Mouse (Mus musculus) CH12.LX (cell line): Measurements from ENCODE around the gene Cblc. TPM values are rescaled to one million over a fixed set of nuclear protein-coding genes. Genes with fewer than 3 reads are reported as not detected.

Source experiments
- DNase-seq: peaks from one replicate; pipeline ENCODE4 v3.0.0-alpha.2; 2013; ENCODE audit errors: extremely low read depth
- H3K27ac ChIP-seq: 2 replicates; pipeline ENCODE4 v1.5.1; 2012; ENCODE audit warnings: low read depth, mild to moderate bottlenecking, control low read depth, moderate library complexity; ENCODE audit not compliant: insufficient read depth
- H3K27me3 ChIP-seq: replicated peaks from 2 replicates; pipeline ENCODE3; 2012; ENCODE audit warnings: inconsistent platforms
- H3K36me3 ChIP-seq, 2 experiments: replicated peaks in 1 of 2; 2 replicates each; pipeline versions ENCODE3 to v1.6.1; 2012; ENCODE audit warnings: inconsistent platforms in 1 of 2, low read length in 1 of 2, mild to moderate bottlenecking in 1 of 2, mixed read lengths in 1 of 2, moderate library complexity in 1 of 2; ENCODE audit not compliant: control insufficient read depth in 1 of 2, insufficient read depth in 1 of 2
- H3K4me1 ChIP-seq, 2 experiments: 2 replicates each; pipeline ENCODE4 v1.6.1; 2012; ENCODE audit warnings: inconsistent platforms in 1 of 2, moderate library complexity in 1 of 2; ENCODE audit not compliant: insufficient read depth in 2 of 2, control insufficient read depth in 1 of 2
- H3K4me2 ChIP-seq: 2 replicates; pipeline ENCODE4 v1.6.1; 2012; ENCODE audit warnings: low read depth, mild to moderate bottlenecking, control low read depth; ENCODE audit not compliant: poor library complexity, insufficient read depth, severe bottlenecking
- H3K4me3 ChIP-seq, 3 experiments: fragments of 150-350 bp in 1 of 3; sonication (generic) in 1 of 3; replicated peaks in 1 of 3; 2 replicates each; pipeline versions ENCODE3 to v1.5.1; 2011 to 2012; ENCODE audit warnings: low read depth in 2 of 3, low read length in 2 of 3, mild to moderate bottlenecking in 2 of 3, moderate library complexity in 2 of 3, control low read depth in 1 of 3, improper control_type of control experiment in 1 of 3, inconsistent platforms in 1 of 3, mixed read lengths in 1 of 3; ENCODE audit not compliant: poor library complexity in 1 of 3
- H3K79me2 ChIP-seq: replicated peaks from 2 replicates; pipeline ENCODE4 v1.6.1; 2012; ENCODE audit warnings: mild to moderate bottlenecking, moderate library complexity; ENCODE audit not compliant: control insufficient read depth, poor library complexity, insufficient read depth, severe bottlenecking; ENCODE audit errors: extremely low read depth
- H3K9ac ChIP-seq: 2 replicates; pipeline ENCODE4 v1.6.1; 2012; ENCODE audit warnings: low read depth, mild to moderate bottlenecking, control low read depth, moderate library complexity; ENCODE audit not compliant: insufficient read depth
- H3K9me3 ChIP-seq: replicated peaks from 2 replicates; pipeline ENCODE3; 2012; ENCODE audit warnings: low read length, inconsistent platforms, mixed read lengths
- BHLHE40 ChIP-seq: IDR thresholded peaks from 2 replicates; pipeline ENCODE4 v1.6.1; 2011; ENCODE audit warnings: mild to moderate bottlenecking, low read depth, low read length, improper control_type of control experiment
- CHD1 ChIP-seq: IDR thresholded peaks from 2 replicates; pipeline ENCODE4 v1.6.1; 2012; ENCODE audit warnings: low read depth, low read length, improper control_type of control experiment, inconsistent platforms
- CTCF ChIP-seq, 2 experiments: IDR thresholded peaks in 1 of 2; conservative IDR thresholded peaks in 1 of 2; 2 replicates each; pipeline ENCODE4 v1.5.1; 2011 to 2012; ENCODE audit warnings: low read depth in 2 of 2, low read length in 2 of 2, improper control_type of control experiment in 1 of 2, inconsistent platforms in 1 of 2, mild to moderate bottlenecking in 1 of 2, moderate library complexity in 1 of 2
- ETS1 ChIP-seq: conservative IDR thresholded peaks from 2 replicates; pipeline ENCODE4 v1.6.1; 2012; ENCODE audit warnings: low read depth, mild to moderate bottlenecking, inconsistent platforms, low read length, improper control_type of control experiment, moderate library complexity
- IRF4 ChIP-seq: IDR thresholded peaks from 2 replicates; pipeline ENCODE4 v1.6.1; 2014; ENCODE audit warnings: low read depth, mild to moderate bottlenecking, inconsistent platforms, low read length, improper control_type of control experiment
- JUND ChIP-seq: conservative IDR thresholded peaks from 2 replicates; pipeline ENCODE4 v1.6.1; 2011; ENCODE audit warnings: low read depth, low read length, improper control_type of control experiment
- KAT2A ChIP-seq: IDR thresholded peaks from 2 replicates; pipeline ENCODE4 v1.6.1; 2012; ENCODE audit warnings: low read length, improper control_type of control experiment, inconsistent platforms; ENCODE audit not compliant: insufficient replicate concordance
- MAX ChIP-seq: IDR thresholded peaks from 2 replicates; pipeline ENCODE4 v1.6.1; 2011; ENCODE audit warnings: low read length, improper control_type of control experiment
- MAZ ChIP-seq: IDR thresholded peaks from 2 replicates; pipeline ENCODE4 v1.6.1; 2012; ENCODE audit warnings: low read depth, mild to moderate bottlenecking, inconsistent platforms, low read length, improper control_type of control experiment, moderate library complexity
- MEF2A ChIP-seq: IDR thresholded peaks from 2 replicates; pipeline ENCODE4 v1.6.1; 2014; ENCODE audit warnings: low read depth, mild to moderate bottlenecking, inconsistent platforms, low read length, improper control_type of control experiment, borderline replicate concordance
- NRF1 ChIP-seq: IDR thresholded peaks from 2 replicates; pipeline ENCODE4 v1.6.1; 2014; ENCODE audit warnings: low read depth, mild to moderate bottlenecking, inconsistent platforms, low read length, improper control_type of control experiment, moderate library complexity
- POLR2A ChIP-seq: IDR thresholded peaks from 2 replicates; pipeline ENCODE4 v1.6.1; 2011; ENCODE audit warnings: low read depth, mild to moderate bottlenecking, improper control_type of control experiment, low read length
- SIN3A ChIP-seq: IDR thresholded peaks from 2 replicates; pipeline ENCODE4 v1.6.1; 2012; ENCODE audit warnings: low read length, improper control_type of control experiment, inconsistent platforms
- TBP ChIP-seq: conservative IDR thresholded peaks from 2 replicates; pipeline ENCODE4 v1.6.1; 2011; ENCODE audit warnings: low read depth, low read length, improper control_type of control experiment
- TCF12 ChIP-seq: IDR thresholded peaks from 2 replicates; pipeline ENCODE4 v1.6.1; 2014; ENCODE audit warnings: low read depth, mild to moderate bottlenecking, inconsistent platforms, low read length, improper control_type of control experiment
- UBTF ChIP-seq: IDR thresholded peaks from 2 replicates; pipeline ENCODE4 v1.6.1; 2012; ENCODE audit warnings: low read depth, mild to moderate bottlenecking, inconsistent platforms, low read length, improper control_type of control experiment, moderate library complexity
- ZMIZ1 ChIP-seq: IDR thresholded peaks from 2 replicates; pipeline ENCODE4 v1.6.1; 2012; ENCODE audit warnings: low read depth, mild to moderate bottlenecking, inconsistent platforms, low read length, improper control_type of control experiment
- dilution Hi-C: fragments of 300-500 bp; cut with MboI; formaldehyde crosslinking; loops from 2 replicates; pipeline ENCODE4 v1.14.3; 2020; ENCODE audit warnings: low sequenced_read_pairs; ENCODE audit not compliant: extremely low pct_unique_long_range_greater_than_20kb, extremely low pct_ligation_motif_present
- in situ Hi-C: fragments of 300-500 bp; cut with MboI; formaldehyde crosslinking; loops from 3 replicates; pipeline ENCODE4 v1.14.3; 2019; ENCODE audit warnings: low sequenced_read_pairs, low pct_ligation_motif_present, low pct_unique_long_range_greater_than_20kb, mixed read lengths
- polyA plus RNA-seq: library from polyadenylated mRNA; unstranded; fragments of >175 nt; gene quantifications from 2 replicates; pipeline ENCODE4 v1.2.1, GENCODE M21; 2012; ENCODE audit warnings: low read depth; ENCODE audit not compliant: insufficient read length
- total RNA-seq, 2 experiments: library from RNA; depleted of rRNA; stranded (reverse); fragments of 300-350 nt in 1 of 2; fragments of >200 nt in 1 of 2; gene quantifications; 2 replicates each; pipeline ENCODE4 v1.2.3; 2012 to 2014

The Cblc gene
- total and polyA plus RNA-seq, 3 experiments = 6.4 to 30.8 (median 13.4) TPM

DNA sequence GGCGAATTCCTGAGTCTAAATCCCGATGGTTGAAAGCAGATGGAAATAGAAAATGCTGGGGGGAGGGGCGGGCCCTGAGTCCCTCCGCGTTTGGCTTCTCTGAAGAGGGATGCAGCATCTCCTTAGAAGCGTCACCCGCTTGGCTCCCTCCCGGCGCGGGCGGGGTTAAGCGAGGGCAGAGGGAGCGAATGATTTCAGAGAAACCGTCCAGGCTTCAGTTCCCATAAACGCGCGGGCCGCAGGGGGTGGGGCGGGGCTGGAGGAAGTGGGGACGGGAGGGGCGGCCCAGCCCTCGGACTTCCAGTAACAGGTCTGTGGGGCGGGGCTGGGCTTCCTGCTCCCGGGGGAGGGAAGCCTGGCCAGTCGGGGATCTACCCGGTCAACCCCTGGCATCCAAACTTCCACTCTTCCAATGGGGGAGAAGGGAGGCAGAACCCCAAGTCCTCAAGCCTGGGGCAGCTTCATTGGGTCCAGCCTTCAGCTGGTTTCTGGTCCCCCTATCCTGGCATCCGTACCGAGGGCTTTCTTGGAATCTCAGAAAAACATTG is 19.7 kb upstream of the Cblc start:
- Histone ChIP-seq H3K4me3 (peak overlapping the region; percentile 51 to 64 (median 63)), H3K9ac (peak overlapping the region; percentile 71), H3K79me2 (peaks cover 29% of the 10 kb centered on the region), H3K4me1 (peaks cover 43 to 71% of the 10 kb centered on the region in 2 experiments), H3K27me3 (no peaks in the 10 kb centered on the region), H3K27ac (peak overlapping the region; percentile 90), H3K4me2 (peak overlapping the region; percentile 64), H3K36me3 (peaks cover 46 to 71% of the 10 kb centered on the region in 2 experiments), H3K9me3 (peaks cover 5% of the 10 kb centered on the region)
- in situ Hi-C loops = no loop called here
- dilution Hi-C loops = no loop called here
- DNase-seq = peak; percentile 88
- TF ChIP-seq ZMIZ1 (no peak), CHD1 (no peak; the same call in 1 of the 2 replicates), UBTF (peak; percentile 71; the same call in 1 of the 2 replicates), ETS1 (peak; percentile 56), IRF4 (peak; percentile 51; the same call in 1 of the 2 replicates), NRF1 (no peak), MAZ (peak; percentile 90), TCF12 (peak; percentile 58; the same call in 1 of the 2 replicates), BHLHE40 (0 out of 2 replicates have a peak, but pooled peaks have one; percentile 2), MEF2A (peak; percentile 75), POLR2A (peak; percentile 62), JUND (no peak), KAT2A (no peak), TBP (0 out of 2 replicates have a peak, but pooled peaks have one; percentile 9), SIN3A (peak; percentile 22), CTCF (conservative IDR thresholded peaks at IDR 0.05 in 1 of 2, IDR thresholded peaks at IDR 0.05 in 1 of 2; ENCODE audit: low read depth in 2 of 2, low read length in 2 of 2) (no peak)

DNA sequence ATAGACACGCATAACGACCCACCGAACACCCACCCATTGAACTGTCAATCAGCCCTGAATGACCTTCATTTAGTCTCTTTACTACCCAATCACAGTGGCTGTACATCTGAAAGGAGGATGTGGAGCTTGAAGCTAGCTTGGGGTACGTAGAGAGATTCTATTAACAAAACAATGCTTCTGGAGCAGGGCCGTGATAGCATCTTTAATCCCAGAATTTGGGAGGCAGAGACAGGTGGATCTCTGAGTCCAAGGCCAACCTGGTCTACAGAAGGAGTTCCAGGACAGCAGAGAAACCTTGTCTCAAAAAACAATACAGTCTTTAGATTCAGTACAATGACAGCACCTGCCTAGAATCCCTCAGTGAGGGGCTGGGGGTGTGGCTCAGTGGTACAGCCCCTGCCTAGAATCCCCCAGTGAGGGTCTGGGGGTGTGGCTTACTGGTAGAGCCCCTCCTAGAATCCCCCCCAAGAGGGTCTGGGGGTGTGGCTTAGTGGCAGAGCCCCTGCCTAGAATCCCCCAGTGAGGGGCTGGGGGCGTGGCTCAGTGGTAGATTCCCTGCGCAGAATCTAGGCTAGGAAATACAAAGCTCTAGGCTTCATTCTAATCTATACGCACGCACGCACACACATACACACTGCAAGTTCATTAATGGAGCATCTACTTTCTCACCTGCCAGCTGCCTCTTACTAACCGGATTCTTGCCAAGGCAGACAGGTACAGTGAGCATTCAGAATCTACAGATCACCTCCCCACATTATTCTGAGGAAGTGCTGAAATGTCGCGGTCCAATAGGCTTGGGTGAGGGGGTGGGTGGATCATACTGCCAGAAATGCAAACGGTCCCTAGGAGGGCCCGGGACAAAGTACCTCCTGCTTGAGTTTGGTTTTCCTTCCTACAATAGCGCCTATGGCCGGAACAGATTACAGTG is 19.0 kb upstream of the Cblc start:
- Histone ChIP-seq H3K27me3 (no peaks in the 10 kb centered on the region), H3K4me3 (peak overlapping the region; percentile 48 to 64 (median 53)), H3K36me3 (peaks cover 54 to 73% of the 10 kb centered on the region in 2 experiments), H3K9ac (peak overlapping the region; percentile 54), H3K27ac (peak overlapping the region; percentile 90), H3K4me1 (peaks cover 43 to 68% of the 10 kb centered on the region in 2 experiments), H3K4me2 (peak overlapping the region; percentile 64), H3K9me3 (peaks cover 2% of the 10 kb centered on the region), H3K79me2 (peaks cover 22% of the 10 kb centered on the region)
- in situ Hi-C loops = no loop called here
- no peak for DNase-seq
- dilution Hi-C loops = no loop called here
- TF ChIP-seq NRF1 (no peak), TBP (0 out of 2 replicates have a peak, but pooled peaks have one; percentile 12), MAX (no peak), BHLHE40 (0 out of 2 replicates have a peak, but pooled peaks have one; percentile 4)
- TF ChIP-seq, all 38 proteins: peak for 2
